Mouse (Mus musculus): ENCODE data around the gene Wdr31.

Gene Wdr31

DNA sequence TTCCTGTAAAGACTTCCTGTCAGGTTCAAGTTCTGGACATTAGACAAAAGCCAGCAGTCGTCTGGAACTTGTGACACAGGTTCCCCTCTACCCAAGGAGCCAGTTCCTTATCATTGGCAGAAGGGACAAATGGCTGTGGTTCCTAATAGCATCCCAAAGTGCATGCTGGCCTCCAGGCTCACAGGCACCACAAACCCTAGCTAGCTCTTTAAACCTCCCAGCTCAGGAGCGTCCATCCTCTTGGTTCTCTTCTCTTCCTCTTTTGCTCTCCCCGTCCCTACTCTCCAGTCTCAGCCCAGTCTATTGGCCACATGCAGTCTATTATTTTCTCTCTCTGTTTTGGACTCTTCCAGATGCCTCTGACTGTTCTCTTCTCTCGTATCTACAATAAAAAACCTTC is 30.9 kb downstream of the Wdr31 start:
- DNase-seq (ENCODE audit: low spot score in 2 of 2), result no peak

DNA sequence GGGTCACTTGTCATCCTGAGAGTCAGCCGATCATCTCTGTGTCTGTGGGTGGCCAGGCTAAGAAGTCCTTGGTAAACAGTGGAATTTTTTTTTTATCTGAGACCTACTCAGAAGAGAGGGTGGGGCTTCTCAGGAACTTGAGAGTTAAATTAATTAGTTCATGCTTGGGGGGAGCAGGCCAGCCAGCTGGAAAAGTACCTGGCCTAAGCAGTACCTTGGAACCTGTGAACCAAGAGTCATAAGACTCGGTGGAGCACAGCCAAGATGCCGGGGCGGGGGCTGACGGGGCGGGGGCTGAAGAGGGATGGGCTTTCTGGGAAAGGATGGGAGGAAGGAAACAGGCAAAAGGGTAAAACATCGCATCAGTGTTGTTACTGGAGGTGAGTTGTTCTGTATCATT is 32.8 kb downstream of the Wdr31 start:
- DNase-seq (ENCODE audit: low spot score in 2 of 2), result no peak

DNA sequence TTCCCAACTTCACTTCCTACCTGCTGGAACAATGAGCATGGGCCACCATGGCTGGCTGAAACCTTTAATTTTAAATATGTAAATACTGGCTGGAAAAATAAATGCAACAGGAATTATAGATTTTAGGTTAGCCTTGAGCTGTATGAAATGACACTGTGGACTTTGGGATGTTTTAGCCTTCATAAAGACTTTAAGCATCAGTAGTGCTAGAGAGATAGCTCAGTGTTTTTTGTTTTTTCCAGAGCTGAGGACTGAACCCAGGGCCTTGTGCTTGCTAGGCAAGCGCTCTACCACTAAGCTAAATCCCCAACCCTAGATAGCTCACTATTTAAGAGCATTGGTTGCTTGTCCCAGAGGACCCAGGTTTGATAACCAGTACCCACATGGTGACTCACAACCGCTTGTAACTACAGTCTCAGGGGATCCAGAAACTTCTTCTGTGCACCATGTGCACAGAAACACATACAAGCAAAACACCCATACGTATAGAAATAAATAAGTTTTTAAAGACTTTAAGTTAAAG is 33.4 kb downstream of the Wdr31 start:
- no peak for DNase-seq (ENCODE audit: low spot score in 2 of 2)

DNA sequence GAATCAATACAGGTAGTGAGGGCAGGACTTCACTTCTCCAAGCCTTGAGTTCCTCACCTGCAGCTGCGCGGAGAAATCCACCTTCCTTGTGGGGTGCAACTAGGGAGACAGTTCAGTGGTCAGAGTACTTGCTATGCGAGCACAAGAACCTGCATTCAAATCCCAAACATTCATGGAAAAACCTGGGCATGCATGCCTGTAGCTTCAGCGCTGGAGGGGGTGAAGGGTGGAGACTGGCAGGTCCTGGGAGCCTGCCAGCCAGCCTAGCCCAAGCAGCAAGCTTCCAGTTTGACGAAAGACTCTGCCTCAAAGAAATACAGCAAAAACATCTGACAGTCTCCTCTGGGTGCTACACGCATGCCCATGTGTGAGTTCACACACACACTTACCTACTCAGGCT is 35.6 kb downstream of the Wdr31 start, which contains the start of gene Rnf183:
Gene Rnf183, minus strand, starts transcription at position 172 of the 400 bp plus-strand sequence.
- no peak for DNase-seq (ENCODE audit: low spot score in 2 of 2)

DNA sequence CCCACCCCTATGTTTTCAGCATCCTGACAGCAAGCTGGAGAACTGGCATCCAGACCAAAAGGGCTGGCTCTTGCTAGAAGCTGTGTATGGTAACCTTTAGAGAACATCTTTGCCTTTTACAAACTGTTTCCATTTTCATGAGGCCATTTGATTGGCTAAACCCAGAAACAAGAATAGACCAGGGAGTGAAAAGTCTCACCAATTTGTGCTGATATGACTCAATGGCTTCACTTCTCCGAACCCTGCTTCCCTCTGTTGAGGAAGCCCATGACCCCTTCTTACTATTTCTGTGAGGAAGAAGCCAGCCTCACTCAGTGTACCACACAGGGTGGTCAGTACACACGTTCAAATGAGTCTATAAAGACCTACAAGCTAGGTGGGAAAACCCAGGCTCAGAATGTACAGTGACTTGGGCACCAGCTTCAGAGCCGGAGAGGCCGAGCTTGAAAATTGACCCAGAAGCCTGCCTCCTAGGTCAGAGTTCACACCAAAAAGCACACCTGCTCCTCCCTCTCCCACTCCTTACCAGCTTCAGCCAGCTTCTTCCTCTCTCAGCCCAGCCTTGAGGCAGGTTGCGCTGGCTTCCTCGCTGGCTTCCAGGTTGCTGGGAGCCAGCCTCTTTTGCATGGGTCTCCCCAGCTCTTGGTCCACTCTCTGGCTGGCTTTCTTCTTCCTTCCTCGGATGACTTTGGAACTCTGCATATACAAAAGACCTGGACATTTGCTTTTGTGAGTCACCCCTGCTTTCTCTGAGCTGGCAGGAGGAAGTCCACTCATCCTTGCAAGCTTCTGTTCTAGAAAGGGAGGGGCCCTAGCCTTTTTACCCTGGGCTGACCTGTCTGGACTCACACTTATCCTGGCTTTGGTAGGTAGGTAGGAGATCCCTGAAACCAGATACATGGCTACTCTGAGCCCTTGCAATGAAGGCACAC is 36.5 kb downstream of the Wdr31 start:
- no peak for DNase-seq (ENCODE audit: low spot score in 2 of 2)

DNA sequence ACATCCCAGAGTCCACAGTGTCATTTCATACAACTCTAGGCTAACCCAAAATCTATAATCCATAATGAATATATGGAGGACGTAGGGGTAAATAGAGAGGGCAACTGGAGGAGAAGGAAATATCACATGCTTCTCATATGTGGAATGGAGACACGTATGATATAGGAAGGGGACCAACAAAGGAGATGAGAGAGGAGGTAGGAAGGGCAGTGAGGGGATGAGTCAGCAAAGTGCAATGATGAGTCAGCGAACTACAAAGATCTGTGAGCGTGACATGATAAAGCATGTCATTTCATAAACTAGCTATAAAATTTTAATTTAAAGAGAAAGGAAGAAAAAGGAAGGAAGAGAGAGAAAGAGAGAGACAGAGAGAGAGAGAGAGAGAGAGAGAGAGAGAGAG is 39.2 kb downstream of the Wdr31 start:
- DNase-seq (ENCODE audit: low spot score in 2 of 2), result no peak

DNA sequence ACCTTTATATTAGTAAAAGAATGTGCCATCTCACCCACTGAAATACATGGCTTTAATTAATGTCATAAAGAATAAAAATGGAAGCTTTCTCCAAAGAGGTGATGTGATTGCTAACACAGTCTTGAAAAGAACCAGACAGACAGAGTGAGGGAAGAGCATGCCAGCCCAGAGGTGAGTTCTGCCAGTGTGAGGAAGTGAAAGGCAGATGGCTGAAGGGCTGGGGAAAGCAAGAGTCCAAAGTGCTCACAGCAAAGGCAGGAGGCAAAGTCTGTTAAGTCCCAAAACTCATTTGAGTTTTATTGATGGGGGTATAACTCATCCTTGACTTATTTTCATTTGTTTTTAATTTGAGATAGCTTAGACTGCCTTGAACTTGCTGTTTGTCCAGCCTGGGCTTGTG is 40.0 kb downstream of the Wdr31 start:
- no peak for DNase-seq (ENCODE audit: low spot score in 2 of 2)

DNA sequence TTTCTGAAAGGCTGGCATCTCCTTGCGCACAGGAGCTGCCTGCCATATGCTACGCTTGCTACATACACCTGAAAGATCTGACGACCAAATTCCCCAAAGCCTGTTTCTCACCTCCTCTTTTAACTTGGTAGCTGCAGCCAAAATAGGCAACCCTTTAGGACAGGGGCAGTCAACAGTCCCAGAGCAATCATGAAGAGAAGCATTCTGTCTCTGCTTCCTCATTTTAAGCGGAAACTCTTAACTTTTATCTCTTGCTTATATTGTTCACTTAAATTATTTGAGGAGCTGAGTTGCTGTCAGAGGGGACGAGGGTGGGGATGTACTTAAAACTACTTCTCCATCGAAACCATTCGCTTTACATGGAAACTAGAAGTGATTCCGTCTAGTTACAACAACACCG is 41.1 kb downstream of the Wdr31 start:
- DNase-seq (ENCODE audit: low spot score in 2 of 2), result no peak

DNA sequence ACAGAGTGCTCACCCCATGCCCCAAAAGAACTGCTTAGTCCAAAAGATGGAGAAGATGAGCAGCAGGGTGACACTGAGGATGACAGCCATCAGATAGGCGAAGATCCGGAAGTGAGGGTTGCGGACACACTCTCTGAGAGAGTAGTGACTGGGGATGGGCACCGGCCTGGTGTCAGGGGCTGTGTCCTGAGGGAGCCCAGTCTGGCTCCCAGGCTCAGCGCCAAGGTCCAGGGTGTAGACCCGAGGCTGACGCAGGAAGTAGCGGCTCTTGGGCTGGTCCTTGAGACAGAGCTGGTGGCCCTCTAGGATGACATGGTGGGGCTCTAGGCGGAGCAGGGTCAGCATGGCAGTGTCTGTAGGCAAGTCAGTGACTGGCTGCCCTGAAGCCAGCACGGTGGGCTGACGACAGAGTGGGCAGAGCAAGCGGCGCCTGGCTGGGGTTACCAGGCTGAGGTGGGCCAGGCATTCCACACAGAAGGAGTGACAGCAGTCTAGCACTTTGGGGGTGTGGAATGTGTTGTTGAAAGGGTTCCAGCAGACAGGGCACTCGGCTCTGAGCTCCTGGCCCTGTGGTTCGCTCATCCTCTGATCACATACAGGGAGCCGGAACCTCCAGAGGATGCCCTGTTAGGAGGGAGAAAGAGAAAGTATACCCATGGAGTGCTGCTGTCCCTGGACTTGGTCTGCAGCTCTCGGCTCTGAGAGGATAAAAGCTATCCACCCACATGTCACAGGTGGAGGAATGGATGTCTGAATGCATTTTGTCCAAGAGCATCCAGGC is 42.5 kb downstream of the Wdr31 start:
- no peak for DNase-seq (ENCODE audit: low spot score in 2 of 2)

DNA sequence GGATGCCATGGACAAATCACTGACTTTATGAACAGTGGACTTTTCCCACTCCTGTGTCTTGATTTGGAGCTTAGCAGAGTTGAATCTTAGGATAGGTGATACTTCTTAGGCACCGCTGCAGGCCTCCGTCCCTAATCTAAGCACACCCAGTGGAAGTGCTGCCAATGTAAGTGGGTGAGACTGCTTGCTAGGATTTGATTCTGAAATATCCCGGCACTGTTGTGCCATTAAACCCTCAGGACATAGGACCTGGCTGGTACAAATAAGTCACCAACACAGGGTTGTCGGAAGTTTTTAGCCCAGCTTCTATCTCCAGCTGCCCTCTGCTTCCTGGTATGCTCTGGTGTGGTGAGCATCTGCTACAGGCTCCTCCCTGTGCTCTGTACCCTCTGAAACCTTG is 44.8 kb downstream of the Wdr31 start:
- no peak for DNase-seq (ENCODE audit: low spot score in 2 of 2)

DNA sequence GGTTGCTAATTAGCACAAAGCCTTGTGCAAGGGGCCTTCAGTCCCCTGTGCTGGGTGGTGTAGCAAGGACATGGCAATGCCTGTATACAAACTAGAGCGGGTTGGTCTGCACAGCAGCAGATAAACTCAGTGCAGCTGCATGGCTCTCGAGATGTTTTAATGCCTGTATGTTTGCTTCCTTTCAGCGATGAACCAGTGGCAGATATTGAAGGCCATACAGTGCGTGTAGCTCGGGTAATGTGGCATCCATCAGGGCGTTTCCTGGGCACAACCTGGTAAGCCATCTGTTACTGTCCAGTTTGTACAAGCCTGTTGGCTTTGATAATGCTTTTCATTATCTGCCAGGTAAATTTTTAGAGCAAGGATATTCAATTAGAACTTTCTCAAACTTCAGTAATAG is 51.6 kb downstream of the Wdr31 start:
- no peak for DNase-seq (ENCODE audit: low spot score in 2 of 2)

DNA sequence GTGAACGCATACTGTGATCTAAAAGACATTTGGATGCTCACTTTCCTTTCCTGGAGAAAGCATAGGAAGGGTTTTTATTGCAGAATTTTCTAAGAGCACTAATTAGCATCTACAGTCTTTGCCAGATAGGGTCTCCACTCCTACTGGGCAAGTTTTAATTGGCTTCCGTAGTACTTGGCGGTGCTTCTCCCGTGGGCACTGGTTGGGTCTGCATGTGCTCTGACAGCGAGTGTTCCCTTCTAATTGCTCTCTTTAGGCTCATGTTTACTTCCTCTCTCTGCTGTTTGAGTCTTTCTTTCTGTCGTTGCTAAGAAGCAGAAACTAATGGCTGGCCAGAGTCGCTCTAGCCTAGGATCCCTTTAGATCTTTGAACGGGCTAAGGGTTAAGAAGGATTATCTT is 52.2 kb downstream of the Wdr31 start:
- no peak for DNase-seq (ENCODE audit: low spot score in 2 of 2)

DNA sequence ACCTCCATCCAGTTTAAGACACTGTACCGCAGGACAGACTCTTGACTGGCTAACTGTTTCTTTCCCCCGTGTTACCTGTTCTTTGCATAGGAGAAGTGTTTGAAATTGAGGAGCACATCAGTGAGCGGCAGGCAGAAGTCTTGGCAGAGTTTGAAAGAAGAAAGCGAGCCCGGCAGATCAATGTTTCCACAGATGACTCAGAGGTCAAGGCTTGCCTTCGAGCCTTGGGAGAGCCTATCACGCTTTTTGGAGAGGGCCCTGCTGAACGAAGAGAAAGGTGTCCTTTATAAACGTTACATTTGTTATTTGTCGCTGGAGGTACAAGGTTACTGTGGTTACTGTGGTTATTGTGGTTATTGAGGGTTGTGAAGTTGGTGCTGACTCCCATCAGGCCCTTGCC is 59.1 kb downstream of the Wdr31 start:
- DNase-seq (ENCODE audit: low spot score in 2 of 2), result no peak

DNA sequence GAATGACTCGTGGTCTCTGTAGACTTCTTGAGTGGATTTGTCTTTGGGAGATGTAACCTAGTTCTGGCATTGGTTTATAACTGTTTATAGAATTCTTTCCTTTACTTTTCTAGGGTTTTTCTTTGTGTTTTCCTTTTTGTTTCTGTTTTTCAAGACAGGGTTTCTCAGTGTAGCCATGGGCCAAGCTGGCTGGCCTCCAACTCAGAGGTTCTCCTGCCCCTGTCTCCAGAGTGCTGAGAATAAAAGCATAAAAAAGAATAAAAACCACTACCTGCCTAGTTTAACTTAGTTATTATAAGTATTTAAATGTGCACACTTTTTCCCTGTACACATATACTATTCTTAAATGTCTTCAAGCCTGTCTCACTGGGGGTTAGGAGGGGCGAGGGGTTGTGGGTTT is 60.4 kb downstream of the Wdr31 start:
- no peak for DNase-seq (ENCODE audit: low spot score in 2 of 2)

DNA sequence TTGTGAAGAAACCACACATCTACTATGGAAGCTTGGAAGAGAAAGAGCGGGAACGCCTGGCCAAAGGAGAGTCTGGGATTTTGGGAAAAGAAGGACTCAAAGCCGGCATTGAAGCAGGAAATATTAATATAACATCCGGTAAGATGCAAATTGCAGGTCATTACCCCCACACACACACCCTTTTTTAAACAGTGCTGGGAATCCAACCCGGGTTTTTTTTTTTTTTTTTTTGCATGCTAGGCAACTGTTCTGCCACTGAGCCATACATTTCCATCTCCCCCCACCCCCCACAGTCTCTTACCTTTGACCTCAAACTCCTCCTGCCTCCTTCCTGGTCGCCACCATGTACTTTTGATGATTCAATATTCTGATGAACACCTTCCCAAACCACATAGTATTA is 61.1 kb downstream of the Wdr31 start:
- no peak for DNase-seq (ENCODE audit: low spot score in 2 of 2)

DNA sequence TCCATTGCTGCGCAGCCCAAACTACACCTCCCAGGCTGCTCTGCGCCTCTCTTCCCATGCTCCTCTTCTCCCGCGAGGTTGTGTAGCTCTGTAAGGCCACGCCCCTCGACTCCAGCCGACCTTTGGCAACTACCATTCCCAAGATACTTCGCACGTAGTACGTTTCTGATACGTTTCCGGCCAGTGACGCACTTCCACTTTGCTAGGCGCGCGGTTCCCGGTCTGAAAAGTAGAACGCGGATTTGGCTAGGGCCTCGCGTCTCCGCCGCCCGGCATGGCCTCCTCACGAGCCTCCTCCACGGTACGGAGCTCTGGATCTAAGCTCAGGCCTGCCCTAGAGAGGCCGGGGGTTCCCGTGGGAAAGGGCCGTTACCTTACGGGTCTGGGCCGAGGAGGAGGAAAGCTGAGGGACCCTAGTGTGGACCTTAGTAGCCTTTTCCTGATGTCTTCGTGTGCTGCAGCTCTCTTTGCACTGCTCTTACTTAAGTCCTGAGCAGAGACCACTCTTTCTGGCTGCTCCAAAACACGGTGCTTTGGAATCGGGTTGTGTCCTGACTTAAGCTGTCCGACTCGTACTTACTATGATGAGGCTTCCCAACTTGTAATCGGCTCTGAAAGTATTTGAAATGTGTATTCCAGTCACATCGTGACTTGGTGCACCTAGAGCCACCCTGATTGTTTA is 62.0 kb downstream of the Wdr31 start, which contains the start of the genes Cdc26 and Prpf4:
Gene Cdc26, minus strand, starts transcription at position 42 of the 682 bp plus-strand sequence.
Gene Prpf4, plus strand, starts transcription at position 197 of the 682 bp plus-strand sequence.
- peak; percentile 87 to 96 for DNase-seq (ENCODE audit: low spot score in 2 of 2)

DNA sequence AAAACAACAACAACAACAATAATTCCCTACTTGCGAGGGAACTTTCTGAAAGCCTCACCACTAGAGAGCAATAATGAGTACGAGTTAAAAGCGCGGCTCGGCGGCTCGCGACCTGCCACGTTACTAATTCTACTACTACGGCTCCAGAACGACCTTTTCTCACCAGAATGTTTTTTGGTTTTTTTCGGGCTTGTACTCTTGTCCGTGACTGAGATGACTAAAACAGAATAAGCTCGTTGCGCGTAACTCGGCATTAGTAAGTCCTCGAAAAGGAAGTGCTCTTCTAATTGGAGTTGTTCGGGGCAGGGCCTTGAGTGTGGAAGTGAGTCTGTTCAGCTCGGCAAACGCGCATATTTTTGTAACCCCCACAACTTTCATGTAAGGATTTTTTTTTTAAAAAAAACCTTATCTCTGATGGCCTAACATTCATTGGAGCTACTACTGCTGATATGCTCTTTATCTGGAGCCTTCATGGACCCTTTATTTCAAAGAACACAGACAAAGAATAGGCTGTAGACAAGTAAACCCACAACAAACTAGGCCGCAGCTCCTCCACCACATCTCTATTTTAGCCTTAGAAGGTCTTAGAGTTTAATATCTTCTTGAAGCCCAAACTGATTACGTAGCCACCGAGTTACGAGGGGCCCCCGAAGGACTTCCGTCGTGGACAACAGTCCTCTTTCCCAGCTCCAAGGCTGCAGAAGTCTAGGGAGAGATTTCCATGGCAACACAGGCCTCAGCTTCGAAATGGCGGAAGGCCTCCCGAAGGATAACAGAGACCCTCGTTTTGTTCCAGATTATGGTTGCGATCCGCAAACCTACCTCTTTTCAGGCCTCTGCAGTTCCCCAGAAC is 62.7 kb downstream of the Wdr31 start:
- peak; percentile 37 to 39 for DNase-seq (ENCODE audit: low spot score in 2 of 2)

DNA sequence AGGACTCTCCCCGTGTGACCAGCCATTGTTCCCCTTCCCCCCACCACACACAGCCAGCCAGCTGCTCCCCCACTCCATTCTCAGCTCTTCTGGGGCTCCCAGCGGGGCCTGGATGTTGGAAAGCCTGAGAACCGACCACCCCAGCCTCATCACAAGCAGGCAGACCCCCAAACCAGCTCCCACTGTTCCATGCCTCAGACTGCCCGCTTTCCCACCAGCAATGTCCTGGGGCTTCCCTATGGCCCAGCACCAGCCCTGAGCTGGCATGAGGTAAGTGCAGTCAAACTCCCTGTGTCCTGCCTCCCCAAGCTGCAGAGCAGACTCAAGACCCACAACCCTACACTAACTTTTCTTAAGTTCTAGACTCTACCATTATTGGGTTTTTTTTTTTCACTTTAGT is 64.6 kb downstream of the Wdr31 start:
- DNase-seq (ENCODE audit: low spot score in 2 of 2), result no peak

DNA sequence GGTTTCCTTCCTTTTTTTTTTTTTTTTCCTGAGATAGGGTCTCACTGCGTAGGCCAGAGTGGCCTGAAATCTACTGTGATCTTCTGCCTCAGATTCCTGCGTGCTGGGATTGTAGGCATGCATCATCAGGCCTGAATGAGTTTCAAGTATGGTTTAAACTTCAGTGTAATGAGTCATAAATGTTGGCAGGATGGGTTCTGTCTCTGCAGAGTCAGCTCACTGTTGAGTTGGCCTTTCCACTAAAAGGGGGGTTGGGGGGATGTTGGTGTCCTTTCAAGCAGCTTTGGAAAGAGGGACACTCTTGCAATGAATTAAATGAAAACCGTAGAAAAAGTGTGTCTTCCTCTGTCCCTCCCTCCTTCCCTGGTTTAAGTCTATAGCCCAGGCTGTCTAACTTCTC is 71.7 kb downstream of the Wdr31 start:
- DNase-seq (ENCODE audit: low spot score in 2 of 2), result peak in 1 of 2 experiments; percentile 6
